Mouse (Mus musculus) liver, adult (tissue): ENCODE measurements around the gene Dcaf11.

Source experiments
- GATA4 ChIP-seq: IDR thresholded peaks from 2 replicates; pipeline ENCODE4 v1.6.1; 2014; ENCODE audit warnings: mild to moderate bottlenecking, low read length; ENCODE audit not compliant: insufficient replicate concordance

Dcaf11 gene

GRCm38 (mm10) chr14:55615876-55616275, 56.1 kb downstream of the Dcaf11 start:
- no peak for TF ChIP-seq GATA4

- no peak for TF ChIP-seq GATA4
Measured at GRCm38 (mm10) chr14:55616844-55617243, 57.0 kb downstream of the Dcaf11 start.

- TF ChIP-seq GATA4 = no peak
Measured at GRCm38 (mm10) chr14:55617822-55618221, 58.0 kb downstream of the Dcaf11 start, which contains the start of gene Rec8. Rec8 (plus strand) TSS chr14:55618037.

GRCm38 (mm10) chr14:55618486-55619195, 58.8 kb downstream of the Dcaf11 start:
- TF ChIP-seq GATA4 = no peak
